Mouse (Mus musculus) embryonic fibroblast, embryonic 13.5 days (primary cell): Measurements from ENCODE around the gene Tada3.

Source experiments
- CTCF ChIP-seq: IDR thresholded peaks from 2 replicates; pipeline ENCODE4 v1.5.1; 2011; ENCODE audit warnings: mild to moderate bottlenecking, control low read depth, low read length, moderate library complexity, borderline replicate concordance; ENCODE audit not compliant: insufficient read depth
- POLR2A ChIP-seq: IDR thresholded peaks from 2 replicates; pipeline ENCODE4 v1.6.1; 2011; ENCODE audit warnings: low read depth, mild to moderate bottlenecking, control low read depth, low read length, moderate library complexity

GRCm38 (mm10) chr6:113386025-113386424 is 8.3 kb upstream of the Tada3 start:
- no peak for TF ChIP-seq POLR2A
- no peak for TF ChIP-seq CTCF
